Mouse (Mus musculus) heart, postnatal 36 days (tissue): Measurements from ENCODE around the gene Megf6. TPM values are rescaled to one million over a fixed set of nuclear protein-coding genes. Genes with fewer than 3 reads are reported as not detected.

ENCODE experiments used
- DNase-seq, 2 experiments: peaks; one replicate each; pipeline ENCODE4 v3.0.0; 2021 to 2022
- intact Hi-C: fragments of 180-260 bp; cut with DNase I; formaldehyde crosslinking; loops from one replicate; pipeline ENCODE4 v1.15.1; 2025
- total RNA-seq, 2 experiments: library from RNA; stranded (reverse); gene quantifications; 2 replicates each; pipeline ENCODE4 v1.2.3; 2021

The Megf6 gene
- total RNA-seq, 2 experiments from 2014 or later = 5.4 to 8.0 TPM

DNA sequence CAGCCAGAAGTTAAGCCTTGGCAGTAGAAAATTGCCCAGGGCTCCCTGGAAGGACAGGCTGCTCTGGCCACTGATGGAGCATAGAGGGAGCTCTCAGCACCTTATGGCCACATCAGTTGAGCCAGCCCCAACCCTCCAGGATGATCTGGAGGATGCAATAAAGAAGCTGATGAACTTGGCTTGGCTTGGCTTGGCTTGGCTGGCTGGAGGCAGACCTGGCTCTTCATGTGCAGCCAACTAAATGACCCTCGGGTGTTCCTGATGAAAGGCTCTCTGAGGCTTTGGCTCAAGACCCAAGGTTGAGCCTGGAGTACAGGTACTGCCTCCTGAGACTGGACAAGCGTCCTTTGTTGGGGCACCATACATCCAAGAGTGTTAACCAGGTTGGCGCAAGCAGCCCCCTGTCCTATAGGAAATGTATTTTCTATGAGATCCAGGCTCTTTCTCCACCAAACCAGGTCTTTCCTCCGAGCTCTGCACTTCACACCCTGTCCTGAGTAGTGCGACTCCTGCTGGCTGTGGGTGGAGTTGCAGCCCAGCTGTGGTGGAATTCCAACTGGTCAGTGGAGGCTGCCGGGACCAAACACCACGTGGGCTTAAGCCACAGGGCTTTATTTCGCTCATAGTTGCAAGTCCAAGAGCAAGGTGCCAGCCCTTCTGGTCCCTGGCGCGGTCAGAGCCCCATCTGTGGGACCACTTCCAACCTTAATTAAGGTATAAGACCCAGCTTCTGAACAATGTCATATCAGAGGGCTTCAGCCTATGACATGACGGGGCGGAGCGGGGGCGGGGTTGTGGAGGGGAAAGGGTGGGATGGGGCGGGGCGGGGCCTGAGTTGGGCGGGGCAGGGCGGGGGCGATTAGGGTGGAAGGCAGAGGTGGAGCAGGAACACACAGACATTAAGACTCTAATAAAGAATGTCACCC, 75.8 kb downstream of the Megf6 start:
- intact Hi-C loops = loop anchor here (5.0 kb wide), 1 partner anchor 39 kb away; no protein-coding TSS in a partner anchor
- DNase-seq = peak; percentile 85 to 88

DNA sequence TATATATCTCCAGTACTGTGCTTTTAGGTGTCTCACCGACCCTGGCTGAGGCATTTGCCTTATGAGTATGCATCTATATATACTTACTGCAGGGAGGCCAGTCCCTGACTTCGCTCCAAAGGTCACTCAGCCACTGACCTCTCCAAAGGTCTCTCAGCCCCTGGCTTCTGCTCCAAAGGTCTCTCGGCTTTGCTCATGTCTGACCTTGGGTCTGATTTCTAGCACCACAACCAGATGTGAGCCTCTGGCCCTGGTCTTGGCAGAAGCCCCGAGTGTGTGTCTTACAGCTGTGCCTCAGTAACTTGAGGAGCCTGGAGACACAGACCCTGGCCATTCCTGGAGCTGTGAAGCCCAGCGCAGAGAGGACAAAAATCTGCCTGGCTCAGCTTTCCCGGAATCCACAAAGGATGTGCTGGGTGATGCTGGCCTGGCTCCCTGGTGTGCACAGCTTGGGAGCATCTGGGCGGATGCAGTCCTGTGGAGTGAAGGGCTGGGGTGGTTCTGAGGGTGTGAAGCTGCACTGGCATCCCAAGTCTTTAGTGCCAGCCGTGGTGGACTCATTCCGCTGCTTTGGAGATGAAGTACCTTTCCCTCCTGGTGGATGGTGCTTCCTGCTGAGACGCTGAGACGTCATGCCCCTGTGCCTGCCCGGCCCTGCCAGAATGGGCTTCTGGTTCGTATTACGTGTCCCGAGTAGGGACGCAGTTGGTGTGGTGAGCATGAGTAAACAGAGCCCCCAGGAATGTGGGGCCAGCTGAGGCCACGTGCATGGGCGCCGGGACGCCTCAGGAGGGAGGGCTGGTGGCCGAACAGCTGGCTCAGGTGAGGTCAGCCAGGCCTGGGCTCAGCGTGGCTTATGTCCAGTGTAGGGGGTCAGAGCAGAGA, 76.9 kb downstream of the Megf6 start:
- DNase-seq = no peak
- intact Hi-C loops = loop anchor here (5.0 kb wide), 1 partner anchor 40 kb away; no protein-coding TSS in a partner anchor

DNA sequence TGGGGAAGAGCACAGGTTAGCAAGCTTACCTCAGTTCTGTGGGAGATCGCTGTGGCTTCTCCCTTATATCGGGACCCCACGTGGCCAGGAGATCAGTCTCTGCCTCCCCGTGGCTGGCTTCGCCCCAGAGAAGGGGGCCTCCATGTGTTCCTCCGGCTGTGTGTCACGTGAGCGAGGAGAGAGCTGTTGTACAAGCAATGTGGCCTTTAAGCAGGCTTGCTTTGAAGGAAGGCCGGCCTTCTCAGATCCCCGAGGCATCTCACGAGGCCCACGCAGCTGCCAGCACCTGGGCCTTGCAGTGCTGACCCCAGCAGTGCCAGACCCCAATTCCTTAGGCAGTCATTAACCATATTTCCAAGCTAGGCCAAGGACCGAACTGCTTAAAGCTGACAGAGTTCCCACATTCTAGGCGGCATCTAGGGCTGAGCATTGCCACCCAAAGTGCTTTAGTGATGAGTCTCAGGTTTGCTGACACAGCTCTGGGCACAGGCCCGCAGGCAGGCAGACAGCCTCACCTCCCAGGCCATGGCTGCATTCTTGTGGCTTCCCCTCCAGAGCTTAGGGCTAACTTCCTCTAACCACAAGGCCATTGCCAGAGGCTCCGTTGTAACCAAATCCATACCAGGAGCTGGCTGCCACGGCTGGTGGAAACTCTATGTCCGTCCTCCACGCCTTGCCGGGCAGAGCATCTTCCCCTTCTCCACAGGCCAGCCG, 77.7 kb downstream of the Megf6 start:
- DNase-seq = no peak
- intact Hi-C loops = loop anchor here (5.0 kb wide), 1 partner anchor 41 kb away; no protein-coding TSS in a partner anchor

DNA sequence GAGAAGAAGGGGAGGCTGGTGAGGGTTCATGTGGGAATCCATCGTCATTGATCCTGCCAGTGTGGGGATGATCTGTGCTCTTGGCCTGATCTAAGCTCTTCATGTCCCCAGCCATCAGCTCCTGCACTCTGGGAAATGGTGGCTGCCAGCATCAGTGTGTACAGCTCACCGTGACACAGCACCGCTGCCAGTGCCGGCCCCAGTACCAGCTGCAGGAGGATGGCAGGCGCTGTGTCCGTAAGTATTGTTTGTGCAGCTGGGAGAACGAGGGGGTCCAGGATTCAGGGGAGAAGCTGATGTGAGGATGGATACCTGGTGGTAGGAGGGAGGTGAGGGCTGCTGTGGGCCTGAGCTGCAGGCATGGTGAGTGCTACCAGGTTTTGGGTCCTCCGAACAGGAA, 78.8 kb downstream of the Megf6 start:
- no peak for DNase-seq
- intact Hi-C loops = loop anchor here (5.0 kb wide), 1 partner anchor 42 kb away; no protein-coding TSS in a partner anchor

DNA sequence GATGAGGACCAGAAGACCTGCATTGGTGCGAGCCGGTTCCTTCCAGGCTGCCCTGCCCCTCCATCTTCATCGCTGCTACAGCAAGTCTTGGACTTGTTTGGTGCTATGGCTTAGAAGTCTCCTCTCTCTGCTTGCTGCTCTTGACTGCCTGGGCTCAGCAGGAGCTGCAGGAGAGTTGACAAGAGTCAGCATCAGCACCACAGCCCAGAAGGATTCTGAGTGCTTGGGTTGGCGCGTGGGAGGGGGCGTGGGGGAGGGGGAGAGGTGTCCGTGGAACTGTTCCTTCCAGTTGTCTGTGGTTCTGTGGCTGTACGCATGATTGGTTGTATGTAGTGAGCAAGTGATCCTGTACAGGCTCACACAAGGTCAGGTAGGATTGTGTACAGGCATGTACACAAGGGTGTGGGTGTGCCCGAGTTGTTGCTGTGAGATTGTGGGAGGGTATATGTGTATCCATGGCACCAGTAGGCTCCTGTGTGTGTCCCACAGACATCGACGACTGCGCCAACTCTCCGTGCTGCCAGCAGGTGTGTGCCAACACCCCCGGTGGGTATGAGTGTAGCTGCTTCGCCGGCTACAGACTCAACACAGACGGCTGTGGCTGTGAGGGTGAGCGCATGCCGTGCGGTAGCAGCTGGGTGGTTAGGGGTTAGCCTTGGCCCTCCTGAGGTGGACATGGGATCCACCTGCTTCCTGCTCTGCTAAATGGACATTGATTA, 82.2 kb downstream of the Megf6 start:
- intact Hi-C loops = no loop called here
- no peak for DNase-seq

DNA sequence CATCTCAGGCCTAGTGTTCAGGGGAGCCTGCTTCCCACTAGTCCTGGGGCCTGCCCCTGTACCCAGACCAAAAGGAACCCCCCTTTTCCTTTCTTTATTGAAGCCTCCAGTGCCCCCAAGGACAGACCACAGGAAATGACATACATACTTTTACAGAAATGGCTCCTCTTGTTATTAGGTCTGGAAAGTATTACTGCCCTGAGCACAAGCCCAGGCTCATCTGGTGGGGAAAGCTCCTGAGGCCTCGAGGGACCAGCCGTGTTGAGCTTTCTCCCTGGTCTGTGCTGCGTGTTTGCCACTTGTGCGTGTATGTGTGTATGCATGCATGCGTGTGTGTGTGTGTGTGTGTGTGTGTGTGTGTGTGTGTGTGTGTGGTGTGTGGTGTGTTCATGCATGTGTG, 90.2 kb downstream of the Megf6 start:
- no peak for DNase-seq
- intact Hi-C loops = no loop called here

DNA sequence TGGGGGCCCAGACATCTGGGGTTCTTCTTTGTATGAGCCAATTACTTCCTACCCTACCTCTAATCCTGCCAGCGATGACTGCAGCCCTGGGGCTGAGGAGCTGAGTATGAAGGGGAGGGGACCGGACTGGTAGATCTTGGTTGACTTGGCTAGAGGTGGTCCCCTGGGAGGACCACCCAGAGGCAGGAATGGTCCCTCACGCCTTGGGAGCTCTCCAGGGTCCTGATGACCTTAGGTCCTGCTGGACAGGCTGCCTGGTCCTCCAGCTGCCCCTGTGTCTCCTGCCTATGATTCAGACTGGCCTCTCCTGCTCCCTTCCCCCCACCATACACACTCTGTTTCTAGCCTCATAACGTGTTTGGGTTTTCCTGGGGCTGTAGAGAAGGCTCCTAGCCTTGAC, 91.5 kb downstream of the Megf6 start:
- DNase-seq = no peak
- intact Hi-C loops = no loop called here

DNA sequence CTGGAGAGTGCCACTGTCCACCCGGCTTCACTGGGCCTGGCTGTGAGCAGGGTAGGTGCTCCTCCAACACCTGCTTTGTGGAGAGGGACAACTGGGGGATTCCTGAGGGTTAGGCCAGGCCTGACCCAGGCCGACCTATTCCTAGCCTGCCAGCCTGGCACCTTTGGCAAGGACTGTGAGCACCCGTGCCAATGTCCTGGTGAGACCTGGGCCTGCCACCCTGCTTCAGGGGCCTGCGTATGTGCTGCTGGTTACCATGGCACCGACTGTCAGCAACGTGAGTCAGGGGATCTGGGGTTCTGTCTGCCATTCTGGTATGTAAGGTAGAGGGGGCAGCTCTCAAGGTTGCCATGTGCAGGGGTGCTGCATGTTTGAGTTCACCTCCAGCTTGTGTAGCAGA, 97.0 kb downstream of the Megf6 start:
- intact Hi-C loops = no loop called here
- no peak for DNase-seq

DNA sequence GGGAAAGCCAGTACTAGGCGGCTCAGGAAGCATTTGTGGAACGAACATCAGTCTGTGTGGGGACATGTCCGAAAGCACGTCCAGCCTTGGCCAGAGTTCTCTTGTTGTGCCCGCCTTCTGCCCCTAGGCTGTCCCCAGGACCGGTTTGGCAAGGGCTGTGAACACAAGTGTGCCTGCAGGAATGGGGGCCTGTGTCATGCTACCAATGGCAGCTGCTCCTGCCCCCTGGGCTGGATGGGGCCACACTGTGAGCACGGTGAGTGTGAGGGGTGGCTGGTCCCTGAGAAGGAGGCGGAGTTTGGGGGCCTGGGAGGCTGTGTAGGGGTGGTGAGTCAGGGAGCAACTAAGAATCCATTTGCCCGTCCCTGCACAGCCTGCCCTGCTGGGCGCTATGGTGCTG, 99.0 kb downstream of the Megf6 start:
- intact Hi-C loops = no loop called here
- no peak for DNase-seq

DNA sequence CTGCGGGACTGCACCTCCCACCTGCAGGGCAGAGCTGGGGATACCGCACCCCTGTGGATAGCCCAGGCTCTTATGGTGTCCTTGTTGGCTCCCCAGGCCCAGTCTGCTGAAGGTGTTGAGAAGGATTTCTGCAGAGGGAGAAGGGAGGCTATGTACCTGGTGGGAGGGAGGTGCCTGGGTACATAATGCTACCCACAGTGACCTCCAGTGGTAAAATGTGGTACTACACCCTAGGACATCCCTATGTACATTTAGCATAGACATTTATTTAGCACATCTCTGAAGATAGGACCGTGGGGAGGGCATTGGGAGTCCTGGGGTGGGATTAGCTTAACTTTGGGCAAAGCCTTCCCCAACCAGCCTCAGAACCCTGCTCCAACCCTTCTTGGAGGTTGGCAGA, 102.5 kb downstream of the Megf6 start:
- DNase-seq = peak; percentile 59
- intact Hi-C loops = loop anchor here (1.0 to 10.0 kb wide), 3 partner anchors 64 to 208 kb away; no protein-coding TSS in a partner anchor

DNA sequence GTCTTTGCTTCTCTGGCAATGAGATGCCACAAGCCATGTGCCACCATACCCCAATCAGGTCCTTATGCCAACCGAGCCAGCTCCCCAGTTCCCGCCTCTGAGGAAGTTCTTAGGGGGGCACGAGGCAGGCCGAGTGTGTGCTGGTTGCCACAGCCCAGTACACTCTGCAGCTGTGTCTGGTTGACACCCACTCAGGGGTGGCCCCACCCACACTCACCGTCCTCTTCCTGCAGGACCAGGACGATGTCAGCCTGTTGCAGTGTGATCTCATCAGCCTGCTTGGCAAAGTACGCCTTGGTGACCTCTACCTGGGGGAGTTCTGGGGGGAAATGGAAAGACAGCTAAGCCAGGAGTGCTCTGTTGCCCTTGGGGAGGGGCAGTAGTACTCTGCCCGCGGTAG, 109.0 kb downstream of the Megf6 start:
- no peak for DNase-seq
- intact Hi-C loops = loop anchor here (10.0 kb wide), 1 partner anchor 215 kb away; no protein-coding TSS in a partner anchor

DNA sequence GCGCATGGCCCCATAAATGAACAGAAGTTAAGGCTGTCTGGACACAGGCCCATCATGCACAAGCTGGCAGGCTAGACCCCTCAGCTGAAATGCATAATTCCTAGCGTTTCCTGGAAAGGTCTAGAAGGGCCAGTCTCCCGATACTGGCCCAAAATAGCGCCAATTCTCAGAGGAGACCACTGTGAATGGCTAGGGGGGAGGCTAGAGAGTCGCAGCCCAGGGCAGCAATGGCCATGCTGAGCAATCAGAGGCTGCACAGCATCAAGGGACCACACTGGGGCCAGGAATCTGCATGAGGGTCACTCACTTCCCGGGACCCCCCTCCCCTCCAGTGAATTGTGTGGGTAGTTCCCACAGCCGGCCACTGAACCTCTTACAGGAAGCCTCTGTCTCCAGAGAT, 113.1 kb downstream of the Megf6 start:
- DNase-seq = no peak
- intact Hi-C loops = no loop called here

DNA sequence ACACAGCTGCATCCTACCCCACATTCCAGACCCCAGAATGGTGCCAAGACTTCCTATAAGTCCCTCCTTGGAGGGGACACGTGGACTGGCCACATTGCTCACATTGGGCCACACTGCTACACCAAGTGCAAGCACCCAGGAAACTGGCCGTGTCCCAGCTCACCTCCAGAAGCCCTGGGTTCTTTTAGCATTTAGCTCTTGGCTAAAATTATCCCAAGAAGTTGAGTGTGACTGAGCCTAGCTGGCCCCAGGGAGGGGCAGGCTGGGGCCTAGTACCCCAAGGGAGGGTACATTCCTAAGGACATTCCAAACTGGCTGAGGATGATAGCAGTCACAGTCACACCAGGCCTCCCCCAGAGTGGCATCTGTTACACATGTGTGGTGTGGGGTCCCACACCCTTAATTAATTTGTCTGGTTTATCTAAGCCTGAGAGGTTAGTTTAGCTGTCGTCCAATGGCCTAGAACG, 123.2 kb downstream of the Megf6 start:
- intact Hi-C loops = no loop called here
- DNase-seq = no peak

DNA sequence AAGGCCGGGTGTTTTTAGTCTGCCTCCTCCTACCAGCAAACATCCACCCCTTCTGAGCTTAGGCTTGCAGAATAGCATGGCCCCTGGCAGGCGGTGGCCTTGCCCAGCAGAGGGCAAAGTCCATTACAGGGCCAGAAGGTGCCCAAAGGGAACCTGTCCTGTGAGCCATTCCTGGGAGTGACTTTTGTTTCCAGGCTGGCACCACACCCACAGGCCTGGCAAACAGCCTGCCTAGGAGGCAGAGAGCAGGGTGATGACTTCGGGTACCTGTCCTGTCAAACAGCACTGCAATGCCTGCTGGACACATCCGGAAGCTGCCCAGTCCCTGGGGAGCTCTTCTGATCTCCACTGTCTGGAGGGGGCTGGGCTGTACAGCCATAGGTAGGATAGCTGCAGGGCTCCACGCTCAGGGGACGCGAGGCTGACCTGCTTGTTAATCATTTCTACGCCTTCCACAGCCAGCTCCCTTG, 123.8 kb downstream of the Megf6 start:
- DNase-seq = no peak
- intact Hi-C loops = no loop called here

DNA sequence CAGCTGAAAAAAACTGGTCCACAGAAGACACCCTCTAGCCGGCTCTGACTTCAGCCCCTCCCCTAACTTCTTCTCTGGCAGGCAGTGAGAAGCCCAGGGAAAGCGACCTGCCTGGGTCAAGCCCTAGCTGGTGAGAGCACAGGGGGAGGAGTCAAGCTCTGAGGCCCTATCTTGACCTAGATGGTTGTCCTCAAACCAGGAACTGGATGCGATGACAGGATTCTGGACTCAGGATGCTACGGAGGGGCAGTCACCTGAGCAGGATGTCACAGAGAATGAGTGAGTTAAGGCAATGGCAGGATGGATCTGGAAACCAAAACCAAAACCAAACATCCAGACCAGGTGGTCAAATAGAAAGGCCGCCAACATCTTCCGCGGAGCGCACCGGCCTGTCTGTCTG, 127.2 kb downstream of the Megf6 start:
- DNase-seq = no peak
- intact Hi-C loops = no loop called here

DNA sequence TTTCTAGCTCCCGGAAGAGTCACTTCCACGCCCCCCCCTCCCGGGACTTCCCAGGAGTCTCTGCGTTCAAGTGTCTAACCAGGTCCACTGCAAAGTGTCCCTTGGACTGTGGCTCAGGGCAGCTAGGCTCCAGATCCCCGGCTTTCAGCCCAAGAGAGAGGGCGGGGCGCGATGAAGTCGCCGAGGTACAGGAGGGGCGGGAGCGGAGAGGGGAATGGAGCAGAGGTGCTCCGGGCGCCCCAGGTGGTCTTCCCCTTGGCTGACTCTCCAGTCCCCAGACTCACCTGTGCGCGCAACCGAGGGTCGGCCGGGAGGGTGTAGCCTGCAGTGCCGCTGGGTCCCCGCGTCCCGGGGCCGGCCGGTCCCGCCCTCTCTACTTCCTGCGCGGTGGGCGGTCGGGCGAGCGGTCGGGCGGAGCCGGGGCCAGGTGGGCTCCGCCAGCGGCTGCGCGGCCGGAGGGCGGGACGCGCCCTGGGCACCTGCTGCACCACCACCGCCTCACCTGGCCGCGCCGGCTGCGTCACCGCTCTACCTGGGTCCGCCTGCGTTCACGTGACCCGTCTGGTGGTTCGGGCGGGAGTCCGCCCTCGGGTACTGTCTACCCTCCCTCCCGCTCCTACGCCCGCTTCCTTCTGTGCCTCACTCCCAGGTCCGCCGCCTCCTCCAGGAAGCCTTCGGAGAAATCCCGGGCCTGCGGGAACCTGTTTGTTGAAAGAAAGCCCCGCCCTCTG, 129.2 kb downstream of the Megf6 start:
- intact Hi-C loops = loop anchor here (2.0 kb wide), 1 partner anchor 235 kb away; no protein-coding TSS in a partner anchor
- no peak for DNase-seq

DNA sequence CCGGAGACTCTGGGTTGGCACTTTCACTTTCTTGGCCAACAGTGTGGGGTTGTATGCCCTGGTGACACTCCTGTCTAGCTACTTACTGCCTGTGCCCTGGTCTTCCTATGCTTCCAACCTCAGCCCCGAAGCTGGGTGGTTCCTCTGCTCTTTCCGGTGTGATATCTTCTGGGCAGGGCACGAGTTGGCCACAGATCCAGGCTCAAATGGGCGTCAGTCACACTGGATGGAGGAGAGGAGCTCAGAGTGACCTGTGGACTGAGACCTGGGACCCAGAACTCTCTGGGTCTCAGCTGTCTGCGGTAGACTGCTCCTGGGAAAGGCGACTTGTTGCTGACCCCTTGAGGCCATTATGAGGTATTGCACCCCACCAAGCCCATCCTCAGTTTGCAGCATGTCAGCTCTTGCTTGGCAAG, 130.9 kb downstream of the Megf6 start, which contains the start of gene Arhgef16:
Arhgef16 (minus strand) TSS at position 211 of the 416 bp plus-strand sequence.
- peak; percentile 49 to 61 for DNase-seq
- intact Hi-C loops = loop anchor here (1.0 to 2.0 kb wide), 2 partner anchors 138 to 237 kb away; no protein-coding TSS in a partner anchor

DNA sequence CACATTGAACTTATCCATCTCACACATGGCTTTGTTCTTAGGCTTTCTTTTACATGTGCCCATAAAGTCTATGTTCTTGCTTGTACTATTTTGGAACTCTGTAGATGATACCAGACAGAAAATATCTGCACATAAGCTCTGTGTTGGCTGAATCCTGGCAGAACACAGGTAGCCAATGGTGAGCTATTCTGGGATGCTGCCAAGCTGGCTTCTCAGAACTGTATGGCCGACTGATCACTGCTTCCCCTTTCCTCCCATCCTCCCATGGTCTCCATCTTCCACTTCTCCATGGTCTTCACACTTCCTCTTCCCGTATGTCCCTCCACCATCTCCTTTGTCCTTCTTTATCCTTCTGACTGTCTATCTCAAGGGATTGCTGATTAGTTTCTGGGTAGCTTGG, 138.6 kb downstream of the Megf6 start:
- intact Hi-C loops = no loop called here
- DNase-seq = no peak
